Mouse (Mus musculus) right cerebral cortex, adult 2 months (tissue): ENCODE measurements around the gene Trim65.

Experiments used
- DNase-seq, 2 experiments: peaks; one replicate each; pipeline ENCODE4 v3.0.0; 2021 to 2022; ENCODE audit warnings: low spot score in 2 of 2

The Trim65 gene

GRCm38 (mm10) chr11:116130488-116131205, at the start of gene Trim65:
TSS of gene Trim65 (minus strand) at chr11:116131128.
- DNase-seq, result peak; percentile 87

GRCm38 (mm10) chr11:116178411-116179121, 47.6 kb upstream of the Trim65 start:
- DNase-seq, result no peak

- no peak for DNase-seq
Observed at GRCm38 (mm10) chr11:116176010-116176409, 45.1 kb upstream of the Trim65 start.

GRCm38 (mm10) chr11:116174775-116175448, 44.0 kb upstream of the Trim65 start:
- no peak for DNase-seq

- DNase-seq, result no peak
Observed at GRCm38 (mm10) chr11:116171959-116172358, 41.0 kb upstream of the Trim65 start.

GRCm38 (mm10) chr11:116170003-116170800, 39.3 kb upstream of the Trim65 start:
- no peak for DNase-seq

- DNase-seq, result no peak
Observed at GRCm38 (mm10) chr11:116169214-116169613, 38.3 kb upstream of the Trim65 start.

GRCm38 (mm10) chr11:116167884-116168439, 37.0 kb upstream of the Trim65 start, which contains the start of gene Fbf1:
TSS of gene Fbf1 (minus strand) at chr11:116168166.
- peak; percentile 98 to 99 for DNase-seq

GRCm38 (mm10) chr11:116167232-116167631, 36.3 kb upstream of the Trim65 start:
- no peak for DNase-seq

- no peak for DNase-seq
Observed at GRCm38 (mm10) chr11:116163002-116163401, 32.1 kb upstream of the Trim65 start.

GRCm38 (mm10) chr11:116162146-116162545, 31.2 kb upstream of the Trim65 start:
- peak; percentile 37 to 53 for DNase-seq

GRCm38 (mm10) chr11:116161312-116161711, 30.4 kb upstream of the Trim65 start:
- no peak for DNase-seq

GRCm38 (mm10) chr11:116150960-116151359, 20.0 kb upstream of the Trim65 start:
- no peak for DNase-seq

- DNase-seq, result no peak
Observed at GRCm38 (mm10) chr11:116149341-116149740, 18.4 kb upstream of the Trim65 start.

GRCm38 (mm10) chr11:116148761-116149221, 17.9 kb upstream of the Trim65 start:
- peak; percentile 62 to 67 for DNase-seq

- DNase-seq, result peak; percentile 79 to 84
Observed at GRCm38 (mm10) chr11:116146294-116146985, 15.5 kb upstream of the Trim65 start.

GRCm38 (mm10) chr11:116145481-116146293, 14.8 kb upstream of the Trim65 start:
- DNase-seq, result no peak

GRCm38 (mm10) chr11:116143468-116143867, 12.5 kb upstream of the Trim65 start:
- no peak for DNase-seq

GRCm38 (mm10) chr11:116142211-116142991, 11.5 kb upstream of the Trim65 start:
- peak in 1 of 2 experiments; percentile 51 for DNase-seq
